8 mouse cellular contexts compared by ENCODE assay signal in the genomic region with DNA sequence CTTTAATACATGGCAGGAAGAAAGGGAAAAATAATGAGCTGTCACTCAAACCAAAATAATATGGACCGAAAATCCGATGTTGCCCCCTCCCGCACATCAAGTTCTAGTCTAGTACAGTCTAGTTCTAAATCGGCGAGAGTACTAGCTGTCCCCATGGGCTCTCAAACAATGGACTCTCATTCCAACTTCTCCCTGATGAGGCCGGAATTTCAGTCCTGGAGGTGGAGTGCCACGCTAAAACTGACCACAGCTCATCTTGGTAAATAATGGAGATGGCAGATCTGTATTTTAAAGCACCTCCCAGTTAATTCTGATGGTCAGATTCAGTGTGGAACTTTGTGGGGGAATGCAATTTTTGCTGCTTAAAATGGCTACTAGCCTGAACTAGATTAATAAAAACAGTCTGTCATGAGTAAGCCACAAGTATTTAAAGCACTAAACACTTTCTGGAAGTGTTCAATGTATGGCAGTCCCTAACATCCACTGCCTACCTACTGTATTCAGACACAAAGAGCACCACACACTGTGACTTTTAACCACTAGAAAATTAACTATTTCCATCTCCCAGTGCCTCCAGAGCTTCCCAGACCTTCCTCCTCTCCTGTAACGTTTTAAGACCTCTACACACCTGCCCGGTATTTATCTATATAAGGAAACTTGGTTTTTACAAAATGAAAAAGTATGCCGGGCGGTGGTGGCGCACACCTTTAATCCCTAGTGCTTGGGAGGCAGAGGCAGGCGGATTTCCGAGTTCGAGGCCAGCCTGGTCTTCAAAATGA. TPM values are rescaled to one million over a fixed set of nuclear protein-coding genes. Genes with fewer than 3 reads are reported as not detected.
A peak's percentile ranks its signal among the peaks of the same experiment; 100 is the strongest.
DNase-seq lines count a peak whose midpoint lies in the region; ATAC-seq and TF ChIP-seq lines count a peak whose summit lies in the region.

No protein-coding gene starts in this region.

- TF ChIP-seq POLR2A in MEL (IDR thresholded peaks at IDR 0.05; ENCODE audit: control insufficient read depth in 1 of 2, insufficient read depth in 1 of 2, low read depth in 1 of 2, low read length in 2 of 2, poor library complexity in 1 of 2) = no peak

- peak overlapping the region; percentile 100 for H3K9ac ChIP-seq in MEL (ENCODE audit: control insufficient read depth, low read depth, low read length, poor library complexity, severe bottlenecking)
- H3K9ac ChIP-seq in heart, embryonic 11.5 days (ENCODE audit: low read depth, low read length) = peak overlapping the region; percentile 100
- peak overlapping the region; percentile 100 for H3K9ac ChIP-seq in limb, embryonic 13.5 days
- H3K9ac ChIP-seq in neural tube, embryonic 12.5 days = peak overlapping the region; percentile 100

- no peak for TF ChIP-seq RAD21 in MEL (IDR thresholded peaks at IDR 0.05; ENCODE audit: low read depth, low read length)

- peaks cover 49% of the 10 kb centered on the region for H3K4me1 ChIP-seq in erythroblast, embryonic 14.5 days (ENCODE audit: control insufficient read depth)
- H3K4me1 ChIP-seq in MEL (ENCODE audit: control insufficient read depth in 1 of 2, insufficient read depth in 2 of 2, low read length in 2 of 2) = peaks cover 3 to 17% of the 10 kb centered on the region in 2 experiments
- H3K4me1 ChIP-seq in heart, embryonic 11.5 days (ENCODE audit: control insufficient read depth, insufficient read depth, low read length) = peaks cover 31% of the 10 kb centered on the region
- peaks cover 40% of the 10 kb centered on the region for H3K4me1 ChIP-seq in limb, embryonic 13.5 days
- peaks cover 16% of the 10 kb centered on the region for H3K4me1 ChIP-seq in neural tube, embryonic 12.5 days

- peaks cover 19% of the 10 kb centered on the region for H3K36me3 ChIP-seq in erythroblast, embryonic 14.5 days (ENCODE audit: control insufficient read depth)
- H3K36me3 ChIP-seq in MEL (ENCODE audit: control insufficient read depth in 1 of 2, insufficient read depth in 2 of 2, low read length in 2 of 2) = peaks cover 0 to 21% of the 10 kb centered on the region in 2 experiments; a peak in 2 of 4 replicates
- H3K36me3 ChIP-seq in heart, embryonic 11.5 days (ENCODE audit: control insufficient read depth, insufficient read depth, low read length) = no peaks in the 10 kb centered on the region
- H3K36me3 ChIP-seq in limb, embryonic 13.5 days = 0 out of 2 replicates have a peak, but pooled peaks cover 7% of the 10 kb centered on the region
- H3K36me3 ChIP-seq in neural tube, embryonic 12.5 days = no peaks in the 10 kb centered on the region

- H3K9me3 ChIP-seq in erythroblast, embryonic 14.5 days (ENCODE audit: control insufficient read depth, low read length) = no peaks in the 10 kb centered on the region
- H3K9me3 ChIP-seq in MEL (replicated peaks; ENCODE audit: insufficient read depth, low read length) = no peaks in the 10 kb centered on the region
- no peaks in the 10 kb centered on the region for H3K9me3 ChIP-seq in heart, embryonic 11.5 days (replicated peaks; ENCODE audit: control insufficient read depth, low read length)
- no peaks in the 10 kb centered on the region for H3K9me3 ChIP-seq in limb, embryonic 13.5 days
- no peaks in the 10 kb centered on the region for H3K9me3 ChIP-seq in neural tube, embryonic 12.5 days

- no peak for TF ChIP-seq CTCF in MEL (IDR thresholded peaks at IDR 0.05 in 2 of 3, conservative IDR thresholded peaks at IDR 0.05 in 1 of 3; ENCODE audit: control insufficient read depth in 1 of 3, insufficient read depth in 1 of 3, low read depth in 2 of 3, low read length in 3 of 3, poor library complexity in 1 of 3, severe bottlenecking in 1 of 3)

- DNase-seq in MEL (ENCODE audit: low read depth, low spot score) = peak; percentile 42
- no peak for DNase-seq in testis, postnatal 14 days (ENCODE audit: low spot score)
- DNase-seq in layer of hippocampus, adult 11-12 months (ENCODE audit: low spot score) = no peak

- H3K27ac ChIP-seq in MEL (ENCODE audit: control insufficient read depth, low read depth, low read length) = peak overlapping the region; percentile 99
- peak overlapping the region; percentile 100 for H3K27ac ChIP-seq in heart, embryonic 11.5 days (ENCODE audit: low read depth, low read length)
- peak overlapping the region; percentile 100 for H3K27ac ChIP-seq in limb, embryonic 13.5 days
- peak overlapping the region; percentile 37; the same call in 1 of the 2 replicates for H3K27ac ChIP-seq in neural tube, embryonic 12.5 days

- no peak for ATAC-seq in erythroblast, adult 5-6 weeks (replicated peaks; ENCODE audit: low FRiP score, poor library complexity, severe bottlenecking)
- ATAC-seq in heart, embryonic 11.5 days (replicated peaks; ENCODE audit: insufficient number of reproducible peaks, low FRiP score, low TSS enrichment) = no peak
- no peak for ATAC-seq in limb, embryonic 13.5 days (ENCODE audit: low FRiP score, low read depth)
- no peak for ATAC-seq in neural tube, embryonic 12.5 days (ENCODE audit: low FRiP score, low read depth)

- peaks cover 34% of the 10 kb centered on the region for H3K79me2 ChIP-seq in MEL (ENCODE audit: control insufficient read depth, insufficient read depth, low read length, poor library complexity)

- TF ChIP-seq EP300 in MEL (IDR thresholded peaks at IDR 0.05; ENCODE audit: low read depth in 1 of 2, low read length in 2 of 2) = no peak

- no peaks in the 10 kb centered on the region for H3K27me3 ChIP-seq in erythroblast, embryonic 14.5 days (ENCODE audit: control insufficient read depth)
- no peaks in the 10 kb centered on the region for H3K27me3 ChIP-seq in MEL (ENCODE audit: control insufficient read depth in 1 of 2, insufficient read depth in 2 of 2, low read length in 2 of 2)
- H3K27me3 ChIP-seq in heart, embryonic 11.5 days (ENCODE audit: control insufficient read depth, insufficient read depth, low read length) = no peaks in the 10 kb centered on the region
- no peaks in the 10 kb centered on the region for H3K27me3 ChIP-seq in limb, embryonic 13.5 days
- H3K27me3 ChIP-seq in neural tube, embryonic 12.5 days (replicated peaks) = no peaks in the 10 kb centered on the region

- peak overlapping the region; percentile 77 for H3K4me3 ChIP-seq in erythroblast, embryonic 14.5 days (replicated peaks)
- peak overlapping the region; percentile 95 to 96 for H3K4me3 ChIP-seq in MEL (ENCODE audit: control insufficient read depth in 1 of 2, insufficient read depth in 1 of 2, low read depth in 2 of 2, low read length in 2 of 2)
- H3K4me3 ChIP-seq in heart, embryonic 11.5 days (ENCODE audit: low read depth, low read length) = peak overlapping the region; percentile 86
- H3K4me3 ChIP-seq in limb, embryonic 13.5 days = peak overlapping the region; percentile 94
- H3K4me3 ChIP-seq in neural tube, embryonic 12.5 days = peak overlapping the region; percentile 100

- 57% methylated on average over 15 of the region's 15 CpGs for WGBS in heart, embryonic 11.5 days (ENCODE audit: insufficient replicate concordance)
- 58% methylated on average over 15 of the region's 15 CpGs for WGBS in limb, embryonic 13.5 days
- WGBS in neural tube, embryonic 12.5 days = 73% methylated on average over 15 of the region's 15 CpGs

- peak overlapping the region; percentile 64 for H3K4me2 ChIP-seq in heart, embryonic 11.5 days
- H3K4me2 ChIP-seq in limb, embryonic 13.5 days (replicated peaks) = peak overlapping the region; percentile 73
- H3K4me2 ChIP-seq in neural tube, embryonic 12.5 days (replicated peaks) = peak overlapping the region; percentile 79

TF ChIP-seq in MEL, 35 proteins besides CTCF, POLR2A, EP300 and RAD21:
- 0 out of 2 replicates have a peak, but pooled peaks have one; percentile 35 for TF ChIP-seq ZMIZ1 (IDR thresholded peaks at IDR 0.05; ENCODE audit: low read depth, low read length)
- TF ChIP-seq RCOR1 (IDR thresholded peaks at IDR 0.05; ENCODE audit: low read depth, low read length) = no peak
- no peak for TF ChIP-seq UBTF (IDR thresholded peaks at IDR 0.05; ENCODE audit: borderline replicate concordance, insufficient read depth, low read depth, low read length)

RNA-seq across cellular contexts. Expression of gene Bicral, which starts 2.8 kb away (rescaled TPM):
- polyA plus RNA-seq in erythroblast, embryonic 14.5 days (2012) = 0.30 and 0.33 TPM in 2 replicates
- 6.5 and 7.5 TPM in 2 replicates for total RNA-seq in erythroblast, adult 5-6 weeks (2015; ENCODE audit: low replicate concordance)
- total RNA-seq in erythroblast, adult 5-6 weeks (2017; ENCODE audit: low replicate concordance) = 3.7 and 4.0 TPM in 2 replicates
- 3.7 and 5.8 TPM in 2 replicates for total RNA-seq in MEL (2012; rRNA removed)
- polyA plus RNA-seq in MEL (2012; ENCODE audit: insufficient read depth in 1 of 2, insufficient read length in 2 of 2, low read depth in 1 of 2, low replicate concordance in 2 of 2, missing spikeins in 1 of 2) = 1 to 10 TPM in 1 of 2 experiments, not detected in 1; 6.9 TPM
- 4.1 and 4.9 TPM in 2 replicates for polyA plus RNA-seq in heart, embryonic 11.5 days (2014; fragmentation: Nextera tagmentation; extraction: Ambion mirVana)
- 3.9 and 4.6 TPM in 2 replicates for polyA plus RNA-seq in limb, embryonic 13.5 days (2015; fragmentation: Nextera tagmentation; extraction: Ambion mirVana)
- polyA plus RNA-seq in neural tube, embryonic 12.5 days (2016; fragmentation: Nextera tagmentation; extraction: Ambion mirVana) = 7.0 and 8.0 TPM in 2 replicates

RNA-seq across cellular contexts. Expression of gene Tbcc, which starts 35.0 kb away (rescaled TPM):
- 2.2 and 2.3 TPM in 2 replicates for polyA plus RNA-seq in erythroblast, embryonic 14.5 days (2012)
- 2.3 and 8.1 TPM in 2 replicates for total RNA-seq in erythroblast, adult 5-6 weeks (2015; ENCODE audit: low replicate concordance)
- total RNA-seq in erythroblast, adult 5-6 weeks (2017; ENCODE audit: low replicate concordance) = 1.7 and 5.4 TPM in 2 replicates
- total RNA-seq in MEL (2012; rRNA removed) = 23.6 and 31.8 TPM in 2 replicates
- polyA plus RNA-seq in MEL (2012; ENCODE audit: insufficient read depth in 1 of 2, insufficient read length in 2 of 2, low read depth in 1 of 2, low replicate concordance in 2 of 2, missing spikeins in 1 of 2) = 10 to 100 TPM in 1 of 2 experiments, not detected in 1; 19.3 TPM
- polyA plus RNA-seq in heart, embryonic 11.5 days (2014; fragmentation: Nextera tagmentation; extraction: Ambion mirVana) = 53.4 and 54.1 TPM in 2 replicates
- 57.8 and 58.0 TPM in 2 replicates for polyA plus RNA-seq in limb, embryonic 13.5 days (2015; fragmentation: Nextera tagmentation; extraction: Ambion mirVana)
- polyA plus RNA-seq in neural tube, embryonic 12.5 days (2016; fragmentation: Nextera tagmentation; extraction: Ambion mirVana) = 87.8 and 89.5 TPM in 2 replicates

RNA-seq across cellular contexts. Expression of gene Prph2, which starts 54.7 kb away (rescaled TPM):
- not detected in 2 replicates for polyA plus RNA-seq in erythroblast, embryonic 14.5 days (2012)
- not detected in 2 replicates for total RNA-seq in erythroblast, adult 5-6 weeks (2015; ENCODE audit: low replicate concordance)
- total RNA-seq in erythroblast, adult 5-6 weeks (2017; ENCODE audit: low replicate concordance) = not detected in 2 replicates
- total RNA-seq in MEL (2012; rRNA removed) = not detected in 2 replicates
- not detected for polyA plus RNA-seq in MEL (2012; ENCODE audit: insufficient read depth in 1 of 2, insufficient read length in 2 of 2, low read depth in 1 of 2, low replicate concordance in 2 of 2, missing spikeins in 1 of 2)
- not detected in 2 replicates for polyA plus RNA-seq in heart, embryonic 11.5 days (2014; fragmentation: Nextera tagmentation; extraction: Ambion mirVana)
- polyA plus RNA-seq in limb, embryonic 13.5 days (2015; fragmentation: Nextera tagmentation; extraction: Ambion mirVana) = not detected in 2 replicates
- polyA plus RNA-seq in neural tube, embryonic 12.5 days (2016; fragmentation: Nextera tagmentation; extraction: Ambion mirVana) = not detected in 2 replicates

Comparison
In these comparisons a context has a peak if more than half of its experiments do, and no peak if none do; other contexts are left out.
1. H3K27ac ChIP-seq: peak in every context shown above with its lines; median percentile 100 in heart, embryonic 11.5 days; 100 in limb, embryonic 13.5 days; 99 in MEL; 37 in neural tube, embryonic 12.5 days.